Mouse (Mus musculus): ENCODE results near the gene C1qtnf5. TPM values are rescaled to one million over a fixed set of nuclear protein-coding genes. Genes with fewer than 3 reads are reported as not detected.

Gene C1qtnf5
- polyA plus RNA-seq, 1 experiment from 2014 or later: 9.8 TPM

GRCm38 (mm10) chr9:44130034-44130433, 23.0 kb downstream of the C1qtnf5 start:
- Histone ChIP-seq H3K4me2 (replicated peaks; ENCODE audit: low read depth, low read length) (peak overlapping the region; percentile 56), H3K9ac (replicated peaks; ENCODE audit: low read depth) (peak overlapping the region; percentile 37; the same call in 1 of the 2 replicates), H3K36me3 (ENCODE audit: insufficient read depth, low read length) (no peaks in the 10 kb centered on the region), H3K4me1 (ENCODE audit: insufficient read depth, low read depth, low read length) (peaks cover 16% of the 10 kb centered on the region; the same call in 1 of the 2 replicates), H3K27ac (ENCODE audit: low read length) (peak overlapping the region; percentile 90), H3K27me3 (replicated peaks; ENCODE audit: insufficient read depth, low read length) (0 out of 2 replicates have a peak, but pooled peaks cover 4% of the 10 kb centered on the region), H3K4me3 (ENCODE audit: low read depth, low read length) (peak overlapping the region; percentile 33), H3K9me3 (ENCODE audit: low read length) (no peaks in the 10 kb centered on the region)
- DNase-seq (ENCODE audit: low spot score) (peak; percentile 91), ATAC-seq (peak; percentile 75)
- under 1% methylated on average over 27 of the region's 27 CpGs for WGBS
- TF ChIP-seq EP300 (IDR thresholded peaks at IDR 0.05) (no peak; the same call in none of the 2 replicates), CTCF (IDR thresholded peaks at IDR 0.05) (no peak; the same call in 1 of the 2 replicates)

DNA sequence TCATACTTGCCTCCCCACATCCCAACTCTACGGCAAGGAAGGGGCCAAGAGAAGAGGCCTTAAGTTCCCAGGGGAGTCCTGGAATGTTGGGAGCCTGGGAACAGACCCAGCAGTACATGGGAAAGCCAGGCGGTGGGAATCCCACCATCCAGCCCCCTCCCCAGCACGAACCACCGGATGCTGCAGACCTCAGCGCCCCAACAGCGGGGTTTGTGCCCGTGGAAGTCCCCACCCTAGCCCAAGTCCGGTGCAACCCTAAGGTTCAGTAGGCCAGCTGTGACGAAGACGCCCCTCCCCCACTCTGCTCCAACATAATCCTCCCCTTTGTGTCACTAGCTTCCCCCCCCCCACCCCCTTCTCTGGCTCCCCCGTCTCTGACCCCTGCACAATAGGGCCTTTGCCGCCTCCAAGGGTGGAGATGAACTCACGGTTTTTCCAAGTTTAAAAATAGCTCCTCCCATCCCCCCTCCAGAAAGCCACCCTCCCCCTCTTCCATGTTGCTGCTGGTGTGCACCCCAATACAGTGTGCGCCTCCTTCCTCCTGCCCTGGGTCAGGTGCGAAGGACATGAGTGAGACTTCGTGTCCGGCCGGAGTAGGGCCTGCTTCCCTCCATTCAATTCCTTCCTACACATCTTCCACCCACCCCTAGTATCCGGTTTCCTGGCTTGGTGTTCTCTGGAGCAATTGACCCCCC, 23.7 kb downstream of the C1qtnf5 start:
- Histone ChIP-seq H3K4me3 (ENCODE audit: low read depth, low read length) (peak overlapping the region; percentile 33), H3K4me1 (ENCODE audit: insufficient read depth, low read depth, low read length) (peaks cover 16% of the 10 kb centered on the region; the same call in 1 of the 2 replicates), H3K9me3 (ENCODE audit: low read length) (no peaks in the 10 kb centered on the region), H3K36me3 (ENCODE audit: insufficient read depth, low read length) (no peaks in the 10 kb centered on the region), H3K4me2 (replicated peaks; ENCODE audit: low read depth, low read length) (peak overlapping the region; percentile 56), H3K27ac (ENCODE audit: low read length) (peak overlapping the region; percentile 90), H3K9ac (replicated peaks; ENCODE audit: low read depth) (no peak overlapping the region), H3K27me3 (replicated peaks; ENCODE audit: insufficient read depth, low read length) (0 out of 2 replicates have a peak, but pooled peaks cover 4% of the 10 kb centered on the region)
- DNase-seq (ENCODE audit: low spot score) (peak; percentile 68), ATAC-seq (peak; percentile 50)
- WGBS: 31% methylated on average over 18 of the region's 19 CpGs
- TF ChIP-seq EP300 (IDR thresholded peaks at IDR 0.05) (no peak; the same call in 1 of the 2 replicates), CTCF (IDR thresholded peaks at IDR 0.05) (no peak)

DNA sequence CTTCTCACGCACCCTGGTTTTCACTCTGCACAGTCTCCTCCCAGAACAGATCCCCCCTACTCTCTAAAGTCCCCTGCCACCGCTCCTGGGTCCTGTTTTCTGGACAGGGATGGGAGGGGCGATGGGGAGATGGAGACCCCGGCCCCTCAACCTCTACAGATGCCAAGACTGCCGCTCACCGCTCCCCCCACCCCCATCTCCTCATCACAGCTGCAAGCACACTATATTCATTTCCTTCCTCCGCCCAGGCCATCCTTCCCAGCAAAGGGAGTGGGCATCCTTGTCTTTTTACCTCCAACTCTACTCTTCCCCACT, 24.2 kb downstream of the C1qtnf5 start:
- no peak for DNase-seq (ENCODE audit: low spot score)
- Histone ChIP-seq H3K4me3 (ENCODE audit: low read depth, low read length) (no peak overlapping the region), H3K27ac (ENCODE audit: low read length) (peak overlapping the region; percentile 90), H3K36me3 (ENCODE audit: insufficient read depth, low read length) (no peaks in the 10 kb centered on the region), H3K27me3 (replicated peaks; ENCODE audit: insufficient read depth, low read length) (0 out of 2 replicates have a peak, but pooled peaks cover 4% of the 10 kb centered on the region), H3K9ac (replicated peaks; ENCODE audit: low read depth) (no peak overlapping the region), H3K9me3 (ENCODE audit: low read length) (no peaks in the 10 kb centered on the region), H3K4me1 (ENCODE audit: insufficient read depth, low read depth, low read length) (peaks cover 15% of the 10 kb centered on the region; the same call in 1 of the 2 replicates), H3K4me2 (replicated peaks; ENCODE audit: low read depth, low read length) (peak overlapping the region; percentile 14; the same call in 1 of the 2 replicates)
- peak; percentile 42 for TF ChIP-seq EP300 (IDR thresholded peaks at IDR 0.05)
- TF ChIP-seq CTCF (IDR thresholded peaks at IDR 0.05): no peak
- ATAC-seq: no peak
- 48% methylated on average over 7 of the region's 7 CpGs for WGBS

- H3K4me3 ChIP-seq (ENCODE audit: low read depth, low read length): no peak overlapping the region
- no peaks in the 10 kb centered on the region for H3K36me3 ChIP-seq (ENCODE audit: insufficient read depth, low read length)
- H3K4me1 ChIP-seq (ENCODE audit: insufficient read depth, low read depth, low read length): peaks cover 12% of the 10 kb centered on the region; the same call in 1 of the 2 replicates
- no peak overlapping the region for H3K4me2 ChIP-seq (replicated peaks; ENCODE audit: low read depth, low read length)
- peak overlapping the region; percentile 90 for H3K27ac ChIP-seq (ENCODE audit: low read length)
- H3K27me3 ChIP-seq (replicated peaks; ENCODE audit: insufficient read depth, low read length): 0 out of 2 replicates have a peak, but pooled peaks cover 4% of the 10 kb centered on the region
- no peaks in the 10 kb centered on the region for H3K9me3 ChIP-seq (ENCODE audit: low read length)
- 32% methylated on average over 5 of the region's 5 CpGs for WGBS
- DNase-seq (ENCODE audit: low spot score): no peak
- ATAC-seq: no peak
- no peak overlapping the region for H3K9ac ChIP-seq (replicated peaks; ENCODE audit: low read depth)
- TF ChIP-seq CTCF (IDR thresholded peaks at IDR 0.05) (no peak), EP300 (IDR thresholded peaks at IDR 0.05) (no peak)
These were observed 25.2 kb downstream of the C1qtnf5 start for GRCm38 (mm10) chr9:44132200-44132599.

GRCm38 (mm10) chr9:44133287-44133686, 26.2 kb downstream of the C1qtnf5 start:
- ATAC-seq (no peak), DNase-seq (ENCODE audit: low spot score) (no peak)
- Histone ChIP-seq H3K27ac (ENCODE audit: low read length) (peak overlapping the region; percentile 89), H3K36me3 (ENCODE audit: insufficient read depth, low read length) (no peaks in the 10 kb centered on the region), H3K4me3 (ENCODE audit: low read depth, low read length) (peak overlapping the region; percentile 68), H3K4me2 (replicated peaks; ENCODE audit: low read depth, low read length) (peak overlapping the region; percentile 86), H3K4me1 (ENCODE audit: insufficient read depth, low read depth, low read length) (peaks cover 9% of the 10 kb centered on the region; the same call in 1 of the 2 replicates), H3K9ac (replicated peaks; ENCODE audit: low read depth) (no peak overlapping the region), H3K27me3 (replicated peaks; ENCODE audit: insufficient read depth, low read length) (0 out of 2 replicates have a peak, but pooled peaks cover 4% of the 10 kb centered on the region), H3K9me3 (ENCODE audit: low read length) (no peaks in the 10 kb centered on the region)
- no peak for TF ChIP-seq EP300 (IDR thresholded peaks at IDR 0.05)
- no peak for TF ChIP-seq CTCF (IDR thresholded peaks at IDR 0.05)
- 14% methylated on average over 2 of the region's 2 CpGs for WGBS

DNA sequence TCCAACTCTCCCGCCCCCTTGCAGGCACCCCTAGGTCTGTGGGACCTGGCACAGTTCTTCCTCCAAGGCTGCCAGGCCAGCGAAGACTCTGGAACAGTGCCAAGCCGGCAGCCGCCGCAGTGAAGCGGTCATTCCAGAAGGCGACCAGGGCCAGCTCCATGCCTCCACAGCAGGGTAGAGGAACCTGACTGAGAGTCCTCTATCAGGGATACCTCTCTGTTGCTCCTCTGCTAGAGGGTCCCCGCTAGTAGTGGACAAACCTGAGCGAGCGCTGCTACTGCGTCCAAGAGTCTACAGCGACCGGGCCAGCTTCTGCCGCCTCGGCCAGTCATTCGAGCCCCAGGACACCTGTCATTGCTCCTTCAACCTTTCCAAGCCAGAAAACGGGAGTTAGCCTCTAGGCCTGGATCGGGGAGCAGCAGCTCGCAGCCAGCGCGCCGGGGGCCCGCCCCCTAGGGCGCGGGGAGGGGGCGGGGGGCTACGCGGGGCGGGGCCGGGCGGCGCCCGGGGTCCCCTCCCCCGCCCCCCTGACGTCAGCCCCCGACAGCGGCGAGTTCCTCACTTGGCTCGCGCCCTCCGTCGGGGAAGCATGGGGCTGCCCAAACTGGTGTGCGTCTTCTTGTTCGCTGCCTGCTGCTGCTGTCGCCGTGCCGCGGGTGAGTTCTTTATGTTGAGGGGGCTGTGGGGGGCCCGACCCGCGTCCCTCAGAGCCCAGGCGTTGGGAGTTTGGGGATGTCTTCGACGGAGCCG, 27.2 kb downstream of the C1qtnf5 start, which contains the start of gene Mcam:
Gene Mcam, plus strand, starts transcription at position 369 of the 750 bp plus-strand sequence.
- H3K27me3 ChIP-seq (replicated peaks; ENCODE audit: insufficient read depth, low read length): 0 out of 2 replicates have a peak, but pooled peaks cover 4% of the 10 kb centered on the region
- H3K36me3 ChIP-seq (ENCODE audit: insufficient read depth, low read length): peaks cover 7% of the 10 kb centered on the region; the same call in 1 of the 2 replicates
- no peaks in the 10 kb centered on the region for H3K9me3 ChIP-seq (ENCODE audit: low read length)
- peak within 1 kb of the TSS; percentile 89 for H3K27ac ChIP-seq (ENCODE audit: low read length)
- peaks cover 9% of the 10 kb centered on the region; the same call in 1 of the 2 replicates for H3K4me1 ChIP-seq (ENCODE audit: insufficient read depth, low read depth, low read length)
- DNase-seq (ENCODE audit: low spot score): peak; percentile 60
- under 1% methylated on average over 30 of the region's 55 CpGs for WGBS
- peak within 1 kb of the TSS; percentile 75 for H3K9ac ChIP-seq (replicated peaks; ENCODE audit: low read depth)
- TF ChIP-seq EP300 (IDR thresholded peaks at IDR 0.05) (no peak), CTCF (IDR thresholded peaks at IDR 0.05) (no peak)
- peak within 1 kb of the TSS; percentile 68 for H3K4me3 ChIP-seq (ENCODE audit: low read depth, low read length)
- ATAC-seq: peak; percentile 16
- peak within 1 kb of the TSS; percentile 86 for H3K4me2 ChIP-seq (replicated peaks; ENCODE audit: low read depth, low read length)

Measured in lung, postnatal 0 days (tissue).